Mouse (Mus musculus): ENCODE data around the gene Aipl1. TPM values are rescaled to one million over a fixed set of nuclear protein-coding genes. Genes with fewer than 3 reads are reported as not detected.
"Not testable (repeated sequence)": the region's sequence is repeated elsewhere in the genome, so short reads cannot be mapped to it uniquely, and the experiment has no call there.

Gene Aipl1
- total RNA-seq, 2 experiments from 2014 or later = not detected

GRCm38 (mm10) chr11:72016518-72017252 is 20.6 kb downstream of the Aipl1 start:
- no peak for DNase-seq

GRCm38 (mm10) chr11:72014674-72015073 is 22.6 kb downstream of the Aipl1 start:
- DNase-seq = no peak

- DNase-seq = peak; percentile 33
These were observed 25.4 kb downstream of the Aipl1 start for GRCm38 (mm10) chr11:72011955-72012354.

DNA sequence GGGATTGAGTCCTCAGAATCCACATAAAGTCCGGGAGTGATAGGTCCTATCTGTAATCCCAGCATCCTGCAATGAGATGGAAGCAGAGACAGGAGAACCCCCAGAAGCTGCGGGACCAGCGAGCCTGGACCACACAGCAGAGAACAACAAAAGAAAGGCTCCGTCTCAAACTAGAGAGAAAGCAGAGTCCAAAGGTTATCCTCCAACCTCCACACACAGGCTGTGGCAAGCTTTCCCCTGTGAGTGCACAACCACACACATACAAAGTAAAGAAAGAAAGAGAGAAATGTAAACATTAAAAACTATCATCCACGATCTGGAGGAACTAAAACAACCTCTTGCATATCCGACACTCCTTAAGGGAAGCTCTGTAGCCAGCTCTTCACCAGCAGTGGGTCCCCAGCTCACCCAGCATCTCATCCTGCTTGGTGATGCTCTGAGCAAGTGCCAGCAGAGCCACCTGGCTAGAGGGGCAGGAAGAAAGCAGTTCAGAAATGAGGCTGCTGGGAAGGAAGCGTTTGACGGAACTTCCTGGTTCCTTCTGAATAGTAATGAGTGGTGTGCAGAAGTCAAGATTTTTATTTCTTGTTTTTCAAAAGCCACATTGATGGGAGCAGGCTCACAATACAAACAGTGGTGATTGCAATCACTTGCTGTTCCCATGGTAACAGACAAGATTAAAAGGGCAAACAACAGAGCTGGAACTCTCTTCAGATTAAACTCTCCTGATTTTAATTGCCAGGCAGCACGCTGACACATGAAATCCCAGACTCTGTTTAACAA is 26.2 kb downstream of the Aipl1 start:
- DNase-seq = no peak

- DNase-seq = no peak
These were observed 26.9 kb downstream of the Aipl1 start for GRCm38 (mm10) chr11:72010367-72010766.

GRCm38 (mm10) chr11:72005547-72005946 is 31.8 kb downstream of the Aipl1 start:
- no peak for DNase-seq

DNA sequence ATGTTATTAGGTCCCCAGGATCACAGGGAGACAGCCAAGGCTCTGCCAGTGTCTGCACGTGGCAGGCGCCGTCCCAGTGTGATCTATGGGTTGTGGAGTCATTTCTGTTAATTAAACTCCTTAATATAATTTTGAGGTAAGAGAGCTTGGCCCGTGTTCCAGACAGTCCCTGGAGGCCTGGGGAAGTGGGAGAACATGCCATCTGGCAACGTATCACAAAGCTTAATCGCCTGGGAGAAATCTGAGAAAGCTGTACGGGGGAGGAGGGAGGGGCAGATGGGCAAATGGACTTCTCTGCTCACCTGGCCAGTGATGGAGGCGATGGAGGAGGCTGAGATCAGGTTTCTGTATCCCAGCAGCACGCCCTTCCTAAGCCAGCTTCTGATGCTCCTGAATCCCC is 34.1 kb downstream of the Aipl1 start:
- DNase-seq = no peak

- DNase-seq = no peak
These were observed 35.0 kb downstream of the Aipl1 start for GRCm38 (mm10) chr11:72002138-72002853.

DNA sequence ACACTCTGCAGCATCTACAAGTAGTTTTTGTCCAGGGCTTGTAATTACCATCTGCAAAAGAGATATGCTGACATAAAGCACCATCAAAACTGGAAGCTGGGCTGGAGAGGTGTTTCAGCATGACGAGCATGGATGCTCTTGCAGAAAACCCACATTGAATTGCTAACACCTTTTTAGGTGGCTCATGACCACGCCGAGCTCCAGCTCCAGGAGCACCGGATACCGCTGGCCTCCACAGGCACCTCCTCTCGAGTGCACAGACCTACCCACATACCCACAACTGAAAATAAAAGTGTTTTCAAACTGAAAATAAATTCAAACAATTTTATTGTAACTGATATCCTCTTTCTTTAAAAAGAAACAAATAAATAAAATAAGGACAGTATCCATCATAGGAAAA is 37.1 kb downstream of the Aipl1 start:
- no peak for DNase-seq

- DNase-seq = no peak
These were observed 40.5 kb downstream of the Aipl1 start for GRCm38 (mm10) chr11:71996805-71997204.

GRCm38 (mm10) chr11:71995968-71996511 is 41.3 kb downstream of the Aipl1 start:
- DNase-seq = peak; percentile 65

GRCm38 (mm10) chr11:71992438-71992837 is 44.9 kb downstream of the Aipl1 start:
- no peak for DNase-seq

DNA sequence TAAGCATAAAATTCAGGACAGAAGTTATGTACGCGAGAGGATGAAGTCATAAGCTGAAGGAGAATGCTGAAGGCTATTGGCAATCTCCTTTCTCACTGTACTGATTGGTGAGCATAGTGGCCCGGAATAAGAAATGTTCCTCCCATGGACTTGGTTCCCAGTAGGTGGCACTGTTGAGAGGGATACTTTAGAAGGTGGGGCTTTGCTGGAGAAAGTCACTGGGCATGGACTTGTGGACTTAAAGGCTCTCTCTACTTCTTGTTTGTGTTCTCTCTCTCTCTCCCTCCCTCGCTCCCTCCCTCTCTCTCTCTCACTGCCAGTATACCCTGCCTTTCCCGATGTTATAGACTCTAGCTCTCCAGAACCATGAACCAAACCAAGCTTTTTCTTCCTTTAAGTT is 45.8 kb downstream of the Aipl1 start:
- DNase-seq = peak; percentile 15

- not testable (repeated sequence) for DNase-seq
These were observed 47.9 kb downstream of the Aipl1 start for GRCm38 (mm10) chr11:71989407-71989806.

DNA sequence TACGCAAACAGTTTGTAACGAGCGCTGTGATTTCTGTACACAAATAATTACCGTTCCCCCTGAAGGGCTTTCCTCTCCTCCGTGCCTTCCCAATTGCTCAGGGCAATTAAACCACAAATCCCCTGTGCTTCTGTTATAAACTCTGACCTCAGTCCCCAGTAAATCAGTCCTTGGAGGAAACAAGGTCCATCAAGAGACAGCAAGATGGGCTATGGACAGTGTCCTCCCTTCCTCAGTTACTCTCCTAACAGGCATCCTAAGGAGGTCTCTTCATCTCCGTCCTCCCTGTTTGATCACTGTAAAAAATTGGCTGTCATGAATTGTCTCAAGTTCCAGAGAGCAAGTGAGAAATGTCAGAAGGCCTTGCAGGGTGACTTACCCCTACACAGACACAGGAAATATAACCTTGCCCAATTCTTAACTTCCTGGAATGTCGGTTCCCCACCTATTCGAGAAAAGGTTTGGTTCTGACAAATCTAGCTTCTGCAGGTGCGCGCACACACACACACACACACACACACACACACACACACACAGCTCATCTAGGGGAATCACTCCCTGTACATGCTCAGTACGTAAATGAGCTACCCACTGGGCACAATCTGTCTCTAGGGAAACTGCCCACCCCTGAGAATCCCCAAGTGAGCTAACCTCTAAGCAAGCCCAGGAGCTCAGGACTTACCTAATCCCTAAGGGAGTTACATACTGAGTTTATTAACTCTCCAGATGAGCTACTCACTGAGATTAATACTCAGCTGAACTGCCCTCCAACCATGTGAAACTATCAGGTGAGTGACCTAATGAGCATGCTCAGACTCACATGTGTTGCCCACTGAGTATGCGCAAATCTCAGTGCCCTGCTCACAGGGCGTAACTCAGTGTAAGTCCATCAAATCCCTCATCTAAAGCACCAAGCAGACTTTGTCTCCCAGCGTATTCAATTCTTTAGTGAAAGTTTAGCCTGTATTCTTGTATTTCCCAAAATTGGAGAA is 49.9 kb downstream of the Aipl1 start:
- no peak for DNase-seq

GRCm38 (mm10) chr11:71985783-71986182 is 51.5 kb downstream of the Aipl1 start:
- DNase-seq = no peak

DNA sequence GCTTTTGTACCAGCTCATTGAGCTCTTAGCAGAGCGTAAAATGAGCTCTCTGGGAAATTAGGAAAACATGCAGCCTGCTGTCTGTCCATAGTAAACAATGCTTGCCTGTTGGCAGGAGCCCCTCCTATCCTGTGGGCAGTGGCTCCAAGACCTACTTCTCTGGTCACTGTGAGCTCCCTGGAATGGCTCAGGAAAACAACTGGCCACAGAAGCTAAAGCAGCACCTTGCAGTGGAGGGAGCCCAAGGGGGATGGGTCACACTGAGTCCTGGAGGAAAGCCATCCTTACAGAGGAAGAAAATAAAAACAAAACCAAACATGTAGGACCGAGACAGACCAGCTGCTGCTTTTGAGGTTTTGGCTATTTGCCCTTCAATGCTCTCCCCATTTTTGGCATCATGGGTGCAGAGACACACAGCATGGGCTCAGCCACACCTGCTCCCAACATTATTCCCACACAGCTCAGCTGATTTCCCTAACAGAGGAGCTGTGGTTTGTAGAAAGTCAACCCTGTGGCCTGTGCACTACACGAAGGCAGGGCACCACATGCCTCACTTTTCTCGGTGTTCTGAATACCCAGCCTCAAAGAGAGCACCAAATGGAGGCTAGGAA is 52.1 kb downstream of the Aipl1 start:
- DNase-seq = no peak

GRCm38 (mm10) chr11:71984093-71984492 is 53.2 kb downstream of the Aipl1 start:
- no peak for DNase-seq

Data from gastrocnemius, postnatal 25 days (tissue).